Mouse (Mus musculus): ENCODE results near the gene Spata1.

The Spata1 gene

DNA sequence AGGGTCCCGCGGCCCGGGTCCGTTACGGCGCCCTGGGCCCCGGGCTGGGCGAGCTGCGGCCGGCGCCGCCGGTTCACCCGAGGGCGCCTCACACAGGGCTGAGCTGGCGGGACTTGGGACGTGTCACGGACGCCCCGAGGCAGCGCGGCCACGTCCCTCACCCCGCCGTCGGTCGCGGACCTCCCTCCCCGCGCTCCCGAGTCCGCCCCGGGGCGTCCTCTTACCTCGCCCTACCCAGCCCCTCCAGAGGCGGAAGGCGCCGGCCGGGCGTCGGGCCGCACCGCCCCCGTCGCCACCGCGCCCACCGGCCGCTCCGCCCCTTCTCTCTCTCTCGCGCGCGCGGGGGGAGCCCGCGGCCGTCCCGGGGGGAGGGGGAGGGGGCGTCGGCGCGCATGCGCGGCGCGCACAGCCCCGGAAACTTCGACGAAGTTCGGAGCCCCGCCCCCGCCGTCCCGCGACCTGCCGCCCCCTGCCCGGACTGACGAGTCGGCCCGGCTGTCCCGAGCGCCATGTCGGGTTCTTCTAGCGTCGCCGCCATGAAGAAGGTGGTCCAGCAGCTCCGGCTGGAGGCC, at the start of gene Spata1, which contains the start of gene Gng5:
Spata1 (minus strand) TSS at position 323 of the 572 bp plus-strand sequence.
Gng5 (plus strand) TSS at position 377 of the 572 bp plus-strand sequence.
- in situ Hi-C loops (cut with MboI, MseI): loop anchor here (25.0 kb wide), 1 partner anchor 562 kb away; the partner anchor contains the start of gene 2410004B18Rik

DNA sequence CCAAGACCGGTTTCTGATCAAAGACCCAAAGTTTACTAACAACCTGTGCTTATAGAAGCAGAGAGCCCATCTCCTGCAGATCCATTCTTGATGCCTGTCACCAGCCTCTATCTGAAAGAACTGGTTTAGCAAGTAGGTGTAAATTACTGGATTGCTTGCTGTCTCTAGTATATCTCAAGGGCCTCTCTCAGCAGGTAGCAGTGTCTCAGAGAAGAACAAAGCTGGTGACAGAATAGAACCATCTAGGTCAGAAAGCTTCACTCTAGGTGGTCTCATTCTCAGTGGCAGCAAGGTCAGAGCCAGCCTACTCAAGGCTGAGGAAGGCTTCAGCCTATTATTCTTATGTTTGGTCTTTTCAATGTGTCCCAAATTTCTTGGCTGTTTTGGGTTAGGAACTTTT, 44.1 kb upstream of the Spata1 start:
- in situ Hi-C loops (cut with MboI, MseI): no loop called here

DNA sequence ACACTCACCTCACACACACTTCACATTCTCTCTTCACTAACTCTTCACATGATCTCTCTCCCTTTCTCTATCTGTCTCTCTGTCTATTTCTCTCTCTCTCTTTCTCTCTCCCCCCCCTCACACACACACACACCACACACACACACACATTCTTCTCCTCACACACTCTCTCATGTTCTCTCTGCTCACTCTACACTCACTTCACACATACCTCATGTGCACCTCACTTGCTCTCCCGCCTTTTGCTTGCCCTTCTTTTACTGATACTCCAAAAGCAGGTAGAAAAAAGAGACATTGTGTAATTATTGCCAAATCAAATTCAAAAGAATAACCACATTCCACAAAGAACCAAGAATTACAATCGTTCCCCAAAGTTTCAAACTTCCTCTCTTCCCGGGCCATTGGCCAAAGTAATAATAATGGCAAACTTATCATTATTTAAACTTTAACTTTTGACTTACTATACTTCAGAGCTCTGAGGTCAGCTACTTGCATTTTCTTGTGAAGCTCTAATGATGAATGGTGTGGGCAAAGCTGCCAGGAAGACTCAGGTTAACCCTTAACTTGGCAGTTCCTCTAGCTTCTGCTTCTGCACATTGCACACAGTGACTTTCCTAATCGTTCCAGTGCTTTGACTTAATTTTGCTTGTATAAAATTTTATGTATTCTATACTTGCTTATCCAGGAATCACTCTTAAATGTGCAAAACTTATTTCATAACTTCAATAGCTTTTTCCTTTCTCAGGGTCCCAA, 41.1 kb upstream of the Spata1 start:
- in situ Hi-C loops (cut with MboI, MseI): no loop called here

DNA sequence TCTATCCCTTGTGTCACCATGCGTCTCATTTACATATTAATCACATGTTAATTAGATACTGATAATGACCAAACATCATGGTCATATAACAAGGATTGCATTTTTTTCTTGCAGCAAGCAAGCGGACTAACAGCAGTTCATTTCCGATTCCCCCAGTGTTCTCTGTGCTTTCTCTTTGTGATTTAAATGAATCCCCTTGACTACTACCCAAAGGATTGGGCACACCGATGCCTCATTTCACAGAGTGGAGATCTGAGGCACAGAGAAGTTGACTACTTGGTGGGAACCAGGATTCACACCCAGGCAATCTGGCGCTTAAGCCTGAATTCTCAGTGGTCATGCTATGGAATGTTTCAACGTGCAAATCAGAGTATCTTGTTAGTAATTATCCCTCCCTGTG, 35.4 kb upstream of the Spata1 start:
- in situ Hi-C loops (cut with MboI, MseI): no loop called here

DNA sequence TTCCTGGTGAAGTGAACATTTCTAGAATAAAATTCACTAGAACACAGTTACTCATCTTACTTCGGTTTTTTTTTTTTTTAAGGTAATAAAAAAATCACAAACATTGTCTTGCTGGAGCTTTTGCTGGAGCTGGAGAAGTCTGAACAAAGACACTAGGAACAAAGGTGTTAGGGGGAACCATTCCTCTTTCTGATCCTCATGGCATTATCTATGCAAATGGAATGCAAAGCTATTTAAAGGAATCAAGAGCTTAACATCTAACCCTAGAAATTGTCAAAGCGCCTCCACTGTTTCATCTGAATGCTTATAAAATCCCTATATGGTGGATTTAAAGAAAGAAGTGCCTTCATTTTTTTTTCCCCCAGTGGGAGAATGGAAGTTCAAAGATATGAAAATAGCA, 28.8 kb upstream of the Spata1 start:
- in situ Hi-C loops (cut with MboI, MseI): no loop called here

DNA sequence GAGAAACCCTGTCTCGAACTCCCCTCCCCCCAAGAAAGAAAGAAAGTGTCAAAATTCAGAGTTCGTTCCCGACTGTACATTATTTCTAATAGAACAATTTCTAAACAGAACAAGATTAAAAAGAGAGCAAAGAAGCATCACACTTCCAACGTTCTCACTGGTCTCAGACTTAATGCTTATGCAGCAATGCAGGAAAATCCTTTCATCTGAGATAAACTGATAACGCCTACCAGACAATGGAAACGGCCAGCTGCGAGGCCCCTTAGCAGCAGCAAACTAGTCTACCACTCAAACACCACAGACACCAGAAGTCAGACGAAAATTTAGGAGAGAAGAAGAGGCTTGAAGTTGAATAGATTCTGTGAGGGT, 22.1 kb upstream of the Spata1 start:
- in situ Hi-C loops (cut with MboI, MseI): loop anchor here (25.0 kb wide), 1 partner anchor 584 kb away; the partner anchor contains the start of gene 2410004B18Rik

DNA sequence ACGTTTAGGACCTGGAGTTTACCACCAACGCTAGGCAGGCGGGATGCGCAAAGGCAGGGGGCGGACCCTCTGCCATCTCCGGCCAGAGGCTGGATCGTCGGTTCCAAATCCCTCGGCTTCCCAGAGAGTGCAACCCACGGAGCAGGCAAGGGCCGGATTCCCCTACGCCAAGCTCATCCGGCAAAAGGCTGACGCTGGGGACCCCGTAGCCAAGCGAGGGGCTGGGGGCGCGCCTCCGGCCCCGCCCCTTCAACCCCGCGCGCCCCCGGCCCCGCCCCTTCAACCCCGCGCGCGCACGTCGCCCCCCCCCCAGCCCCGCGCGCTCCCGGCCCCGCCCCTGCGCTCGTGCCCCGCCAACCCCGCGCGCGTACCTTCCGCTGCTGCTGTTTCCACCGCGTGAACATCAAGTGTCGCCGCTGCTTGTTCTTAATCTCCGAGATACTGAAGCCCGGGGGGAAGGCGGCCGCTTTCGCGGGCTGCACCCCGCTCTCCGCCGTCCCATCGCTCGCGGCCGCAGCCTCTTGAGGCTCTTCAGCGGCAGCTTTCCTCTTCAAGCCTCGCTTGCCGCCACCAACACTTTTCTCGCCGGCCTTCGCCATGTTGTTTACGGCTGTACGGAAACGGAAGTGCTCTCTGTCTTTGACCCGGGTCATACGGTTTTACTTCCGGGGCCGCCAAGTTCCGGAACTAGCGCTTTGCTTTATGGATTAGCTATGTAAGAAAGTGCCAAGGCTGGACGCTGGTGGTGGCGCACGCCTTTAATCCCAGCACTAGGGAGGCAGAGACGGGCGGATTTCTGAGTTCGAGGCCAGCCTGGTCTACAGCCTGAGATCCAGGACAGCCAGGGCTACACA, 21.5 kb upstream of the Spata1 start, which contains the start of gene Rpf1:
Rpf1 (minus strand) TSS at position 632 of the 854 bp plus-strand sequence.
- in situ Hi-C loops (cut with MboI, MseI): loop anchor here (25.0 kb wide), 1 partner anchor 584 kb away; the partner anchor contains the start of gene 2410004B18Rik

DNA sequence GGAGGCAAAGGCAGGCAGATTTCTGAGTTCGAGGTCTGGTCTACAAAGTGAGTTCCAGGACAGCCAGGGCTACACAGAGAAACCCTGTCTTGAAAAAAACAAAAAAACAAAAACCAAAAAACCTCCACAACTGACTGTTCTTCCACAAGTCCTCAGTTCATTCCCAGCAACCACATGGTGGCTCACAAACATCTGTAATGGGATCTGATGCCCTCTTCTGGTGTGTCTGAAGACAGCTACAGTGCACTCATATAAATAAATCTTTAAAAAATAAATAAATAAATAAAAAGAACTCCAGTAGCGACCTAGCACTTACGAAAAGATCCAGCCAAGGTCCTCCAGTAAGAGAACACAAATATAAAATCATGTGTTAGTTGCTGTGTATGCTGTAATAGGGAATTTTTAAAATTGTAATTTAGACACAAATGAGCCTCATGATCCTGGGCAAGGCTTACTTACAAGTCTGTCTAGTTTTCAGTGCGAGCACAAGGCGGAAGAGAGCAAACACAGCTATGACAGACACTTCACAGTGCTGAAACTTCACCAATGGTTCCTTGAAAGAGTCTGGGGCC, 20.8 kb upstream of the Spata1 start:
- in situ Hi-C loops (cut with MboI, MseI): loop anchor here (25.0 kb wide), 1 partner anchor 583 kb away; the partner anchor contains the start of gene 2410004B18Rik

DNA sequence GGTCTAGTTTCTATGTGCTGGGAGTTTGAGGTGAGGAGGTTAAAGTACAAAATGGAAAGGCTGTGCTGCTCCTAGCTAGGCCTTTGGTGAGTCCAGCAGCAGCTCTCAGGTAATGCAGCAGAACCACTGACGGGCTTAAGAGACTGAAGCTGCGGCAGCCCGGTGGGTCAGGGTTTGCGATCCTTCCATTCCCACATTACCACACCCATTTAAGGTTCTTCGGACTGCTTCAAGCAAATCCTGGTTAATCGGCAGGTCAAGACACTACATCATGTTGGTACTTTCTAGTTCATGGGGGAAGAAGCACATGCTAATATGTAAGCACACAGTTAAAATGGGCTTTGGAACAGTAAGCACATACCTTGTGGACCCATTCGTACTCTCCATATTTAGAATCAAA, 7.2 kb upstream of the Spata1 start:
- in situ Hi-C loops (cut with MboI, MseI): loop anchor here (25.0 kb wide), 1 partner anchor 569 kb away; the partner anchor contains the start of gene 2410004B18Rik

DNA sequence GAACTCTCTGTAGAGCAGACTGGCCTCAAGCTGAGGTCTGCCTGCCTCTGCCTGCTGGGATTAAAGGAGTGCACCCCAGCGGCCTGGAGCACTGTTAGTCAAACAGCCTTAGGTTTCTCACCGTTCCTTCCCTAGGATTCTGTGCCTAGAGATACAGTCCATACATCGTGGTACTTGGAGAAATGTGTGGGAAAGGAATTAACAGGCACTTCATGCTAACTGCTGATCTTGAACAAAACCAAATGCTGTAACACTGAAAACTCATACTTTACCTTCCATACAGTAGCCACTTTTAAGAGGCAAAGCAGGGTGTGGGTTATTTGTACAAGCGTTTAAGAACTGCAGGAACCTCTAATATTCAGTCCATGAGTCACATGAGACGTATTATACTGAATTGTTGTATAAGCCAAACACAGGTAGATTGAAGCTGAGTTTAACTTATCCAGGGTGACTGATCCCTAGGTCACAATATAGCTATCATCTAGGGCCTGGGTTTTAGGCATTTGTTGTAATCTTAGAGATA, 2.1 kb upstream of the Spata1 start:
- in situ Hi-C loops (cut with MboI, MseI): loop anchor here (25.0 kb wide), 1 partner anchor 564 kb away; the partner anchor contains the start of gene 2410004B18Rik

DNA sequence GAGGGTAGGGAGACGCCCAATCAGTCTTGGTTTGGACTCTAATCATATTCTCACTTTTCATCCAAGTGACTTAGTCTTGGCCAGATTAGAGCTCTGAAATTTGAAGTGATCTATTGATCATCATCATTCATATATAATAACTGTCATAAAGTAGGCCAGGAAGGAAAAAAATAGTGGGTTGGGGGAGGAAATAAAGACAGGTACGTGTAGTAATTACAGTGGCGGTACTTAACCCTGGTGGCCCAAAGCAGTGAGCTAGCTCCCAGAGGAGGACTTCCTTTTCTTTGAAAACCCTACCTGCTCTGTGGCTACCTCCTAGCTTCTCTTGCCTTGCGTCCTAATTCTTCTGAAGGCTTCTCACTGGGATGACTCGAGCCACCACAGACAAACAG, 1.3 kb upstream of the Spata1 start:
- in situ Hi-C loops (cut with MboI, MseI): loop anchor here (25.0 kb wide), 1 partner anchor 564 kb away; the partner anchor contains the start of gene 2410004B18Rik

DNA sequence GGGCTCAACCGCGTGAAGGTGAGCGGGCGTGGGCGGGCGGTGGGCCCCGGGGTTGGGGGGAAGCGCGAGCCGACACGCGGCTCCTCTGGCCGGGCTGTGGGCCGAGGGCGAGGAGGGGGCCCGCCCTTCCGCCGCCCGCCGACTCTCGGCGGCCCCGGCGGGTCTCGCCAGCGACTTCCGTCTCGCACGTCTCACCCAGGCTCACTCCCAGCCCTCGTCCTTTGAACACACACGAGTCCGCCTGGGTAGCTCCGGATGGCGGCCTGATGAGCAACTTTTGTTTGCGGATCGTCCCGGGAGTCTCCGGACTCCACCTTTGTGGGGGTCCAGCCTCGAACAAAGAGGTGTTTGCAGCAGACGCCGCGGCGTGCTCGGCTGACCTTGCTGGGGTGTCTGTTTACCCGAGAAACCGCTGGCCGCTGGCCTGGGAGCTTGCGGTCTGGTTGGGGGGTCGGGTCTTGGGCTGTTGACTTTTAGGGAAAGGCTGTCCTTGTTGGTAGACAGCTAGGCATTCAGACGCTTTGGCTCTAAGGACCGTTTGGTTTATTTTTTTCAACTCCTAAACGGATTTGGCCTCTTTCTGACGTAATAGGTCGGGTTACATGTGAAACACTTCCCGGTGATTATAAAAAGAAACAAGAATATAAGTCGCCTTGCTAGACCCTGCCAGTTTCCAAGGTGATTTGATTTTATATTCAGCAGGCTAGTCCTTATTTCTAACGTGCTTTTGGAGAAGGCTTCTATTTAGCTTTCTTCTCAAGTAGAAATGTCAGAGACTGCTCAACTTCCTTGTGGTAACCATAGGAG, 653 bp upstream of the Spata1 start:
- in situ Hi-C loops (cut with MboI, MseI): loop anchor here (25.0 kb wide), 1 partner anchor 563 kb away; the partner anchor contains the start of gene 2410004B18Rik

DNA sequence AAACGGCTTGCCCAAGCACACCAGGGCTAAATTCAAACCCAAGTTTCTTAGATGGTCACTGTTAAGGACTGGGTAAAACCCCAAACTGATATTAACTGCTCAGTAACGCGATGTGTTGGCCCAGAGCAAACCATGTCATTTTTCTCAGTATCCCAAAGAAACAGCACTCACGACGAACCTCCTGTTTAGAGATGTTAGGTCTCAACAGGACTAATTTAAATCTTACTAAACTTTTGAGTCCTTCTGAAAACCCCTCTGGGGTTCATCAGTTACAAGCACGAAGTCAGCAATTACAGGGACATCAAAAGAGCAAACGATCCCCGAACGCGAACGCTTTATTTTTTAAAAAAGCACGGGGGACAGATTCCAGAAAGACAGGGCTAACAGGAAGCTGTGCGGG, 564 bp downstream of the Spata1 start:
- in situ Hi-C loops (cut with MboI, MseI): no loop called here

DNA sequence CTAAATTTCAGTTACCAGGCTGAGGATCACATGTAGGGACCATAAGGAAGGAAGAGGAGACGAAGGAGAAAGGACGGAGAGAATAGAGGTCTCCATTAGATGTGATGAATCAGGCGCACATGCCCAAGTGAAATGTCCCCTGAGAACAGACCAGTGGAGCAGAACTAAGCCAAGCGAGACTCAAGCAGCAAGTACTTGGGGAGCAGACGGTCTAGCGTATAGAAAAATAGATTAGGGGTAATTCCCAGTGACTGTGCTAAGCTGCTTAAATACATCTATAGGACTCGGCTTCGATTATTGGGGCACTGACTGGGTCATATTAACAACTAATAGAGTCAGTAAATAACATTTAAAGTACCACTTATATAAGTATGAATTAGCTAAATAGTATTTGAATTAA, 4.6 kb downstream of the Spata1 start:
- in situ Hi-C loops (cut with MboI, MseI): no loop called here

DNA sequence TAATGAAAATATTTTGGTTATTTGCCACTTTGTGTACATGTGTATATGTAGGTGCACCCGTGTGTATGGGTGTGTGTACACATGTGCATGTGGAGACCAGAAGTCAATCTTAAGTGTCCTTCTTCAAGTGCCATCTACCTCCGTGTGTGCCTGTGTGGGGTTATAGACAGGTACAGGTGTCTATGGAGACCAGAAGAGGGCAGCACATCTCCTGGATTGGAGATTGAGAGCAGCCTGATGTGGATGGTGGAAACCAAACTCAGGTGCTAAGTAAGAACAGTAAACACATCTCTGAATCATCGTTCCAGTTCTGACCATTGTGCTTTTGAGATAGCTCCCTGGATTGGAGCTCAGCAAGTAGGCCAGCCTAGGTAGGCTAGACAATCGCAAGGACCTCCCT, 13.1 kb downstream of the Spata1 start:
- in situ Hi-C loops (cut with MboI, MseI): no loop called here

DNA sequence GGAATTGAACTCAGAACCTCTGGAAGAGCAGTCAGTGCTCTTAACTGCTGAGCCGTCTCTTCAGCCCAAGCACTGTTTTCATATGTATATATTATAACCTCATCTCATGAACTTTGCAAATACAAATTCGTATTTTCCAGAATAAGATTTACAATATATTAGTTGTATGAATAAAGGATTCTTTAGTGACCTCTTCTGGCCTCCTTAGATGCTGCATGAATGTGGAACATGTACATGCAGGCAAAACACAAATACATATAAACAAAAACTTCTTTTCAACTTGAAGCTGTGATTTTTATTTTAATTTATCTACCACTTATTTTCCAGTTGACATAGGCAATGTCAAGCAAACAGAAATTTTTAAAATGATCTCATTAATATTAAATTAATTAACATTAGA, 17.5 kb downstream of the Spata1 start:
- in situ Hi-C loops (cut with MboI, MseI): no loop called here

DNA sequence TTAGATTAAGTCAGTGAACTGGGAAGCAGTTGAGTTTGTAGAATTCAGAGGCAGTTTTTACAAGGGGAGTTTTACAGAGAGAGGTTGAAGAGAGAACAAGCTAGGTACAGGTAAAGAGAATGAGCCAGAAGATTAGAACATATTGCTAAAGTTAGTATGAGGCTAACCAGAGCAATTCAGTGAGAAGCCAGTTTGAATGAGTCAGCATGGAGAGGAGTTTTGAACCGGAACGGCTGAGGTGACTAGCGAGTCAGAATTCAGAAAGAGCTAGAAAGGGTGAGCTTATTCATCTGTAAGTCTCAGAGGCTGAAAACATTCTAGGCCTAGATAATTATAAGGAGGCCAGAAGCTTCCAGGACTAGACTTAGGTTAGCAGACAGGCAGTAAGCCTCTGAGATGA, 25.1 kb downstream of the Spata1 start:
- in situ Hi-C loops (cut with MboI, MseI): no loop called here

DNA sequence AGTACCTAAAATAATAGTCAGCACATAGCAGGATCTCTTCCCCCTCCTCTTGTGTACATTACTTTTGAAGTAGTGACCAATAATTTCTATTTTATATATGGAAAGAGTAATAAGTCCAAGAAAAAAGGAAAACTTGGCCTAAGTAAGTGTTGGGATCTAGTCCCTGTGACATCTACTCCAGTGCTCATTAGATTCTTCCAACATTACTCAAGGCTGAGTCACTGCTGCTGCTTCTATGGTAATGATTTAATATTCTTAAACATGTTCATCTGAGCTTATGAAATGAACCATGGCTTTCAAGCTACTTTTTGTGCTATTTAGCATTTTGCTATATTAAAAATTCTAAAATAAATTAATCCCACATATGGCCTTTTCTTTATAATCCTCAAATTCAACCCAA, 25.8 kb downstream of the Spata1 start:
- in situ Hi-C loops (cut with MboI, MseI): no loop called here

DNA sequence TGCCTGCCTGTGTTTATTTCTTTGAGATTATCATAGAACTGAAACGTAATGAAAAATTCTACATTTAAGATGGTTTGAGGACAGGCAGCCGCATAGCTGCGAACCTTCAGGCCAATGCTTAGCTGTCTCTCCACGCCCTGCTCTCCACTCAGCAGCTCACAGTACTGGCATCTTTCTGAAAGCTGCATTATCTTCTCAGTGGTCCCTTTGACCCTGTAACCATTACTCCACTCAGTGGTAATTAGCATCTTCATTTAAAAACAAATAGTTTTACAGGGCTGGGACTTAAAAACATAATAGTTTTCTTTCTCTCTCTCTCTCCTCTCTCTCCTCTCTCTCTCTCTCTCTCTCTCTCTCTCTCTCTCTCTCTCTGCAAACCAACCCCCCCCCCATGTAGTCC, 26.9 kb downstream of the Spata1 start:
- in situ Hi-C loops (cut with MboI, MseI): no loop called here

DNA sequence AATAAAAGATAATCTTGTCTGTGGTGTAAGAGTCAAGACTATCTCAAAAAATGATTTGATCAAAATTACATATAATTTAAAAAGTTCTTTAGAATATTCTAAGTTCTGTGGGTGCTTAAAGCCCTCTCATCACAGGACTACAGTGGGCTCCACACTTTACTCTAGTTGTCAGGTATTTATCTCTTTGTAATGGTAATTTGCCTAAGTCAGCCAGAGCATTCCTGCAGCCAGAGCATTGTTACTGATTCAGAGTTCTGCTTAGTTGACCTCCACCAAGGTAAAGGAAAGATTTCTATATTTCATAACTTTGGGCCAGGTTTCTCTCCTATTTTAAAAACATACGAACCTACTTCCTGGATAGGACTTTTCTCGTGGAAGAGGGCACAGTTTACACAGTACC, 30.3 kb downstream of the Spata1 start:
- in situ Hi-C loops (cut with MboI, MseI): no loop called here

Measured in regulatory T cell (primary cell).